Mouse (Mus musculus): ENCODE results near the gene Slit3.

The Slit3 gene

DNA sequence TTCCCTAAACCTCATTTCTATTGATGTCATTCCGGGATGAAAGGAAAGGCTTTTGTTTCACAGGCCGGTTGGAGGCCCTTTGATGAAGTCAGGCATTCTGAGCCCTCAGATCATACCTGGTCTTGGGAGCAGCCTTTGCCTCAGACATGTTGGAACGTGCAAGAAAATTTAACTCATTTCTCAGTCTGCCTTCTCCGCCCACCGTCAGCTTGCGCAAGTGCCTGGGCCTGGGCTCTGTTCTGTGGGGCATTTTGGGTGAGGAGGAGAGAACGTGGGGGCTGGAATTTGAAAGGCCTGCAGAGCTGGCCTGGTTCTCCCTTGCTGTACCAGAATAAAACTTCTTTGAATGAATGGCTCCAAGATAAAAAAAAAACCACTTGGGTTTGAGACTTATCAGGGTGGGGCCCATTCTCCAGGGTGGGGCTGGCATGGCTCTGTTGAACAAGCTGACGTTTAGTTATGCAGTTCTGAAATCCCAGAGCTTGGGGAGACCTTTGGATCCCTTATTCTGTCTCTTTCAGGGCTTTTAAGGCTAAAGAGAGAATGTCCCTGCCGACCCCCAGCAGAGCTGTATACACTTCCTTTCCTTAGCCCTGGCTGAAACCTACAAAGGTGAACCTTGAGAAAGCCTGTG is 294.9 kb downstream of the Slit3 start:
- DNase-seq: no peak

DNA sequence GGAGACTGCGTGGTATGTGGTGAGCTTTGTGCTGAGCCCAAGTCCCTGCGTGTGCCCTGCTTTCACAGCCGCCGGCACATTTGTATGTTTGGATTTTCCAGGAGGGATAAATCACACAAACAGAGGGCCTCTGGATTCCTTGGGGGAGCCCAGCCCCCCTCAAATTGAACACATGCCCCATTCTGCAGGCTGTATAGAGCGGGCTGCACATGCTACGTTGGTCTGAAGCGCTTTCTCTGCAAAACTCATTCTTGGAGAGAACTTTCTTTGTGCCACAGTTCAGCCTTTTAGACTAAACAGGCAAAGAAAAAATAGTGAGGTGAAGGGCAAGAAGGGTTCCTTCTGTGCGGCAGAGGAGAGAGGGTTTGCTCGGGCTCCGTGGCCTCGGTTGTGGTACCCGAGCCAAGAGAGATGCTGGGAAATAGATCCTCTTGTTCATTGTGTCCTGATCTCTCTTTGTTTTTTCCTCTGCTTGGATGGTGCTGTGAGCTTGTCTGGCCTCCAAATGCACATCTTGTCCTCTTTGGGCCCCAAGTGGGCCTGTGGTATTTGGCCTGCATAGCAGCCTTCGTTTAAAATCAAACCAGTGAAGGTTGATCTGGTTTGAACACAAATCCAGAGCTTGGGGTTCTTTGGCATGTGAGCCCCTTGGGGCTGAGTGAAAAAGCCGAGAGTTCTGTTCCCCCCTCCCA is 295.5 kb downstream of the Slit3 start:
- peak; percentile 94 for DNase-seq

GRCm38 (mm10) chr11:35417911-35418552 is 297.0 kb downstream of the Slit3 start:
- no peak for DNase-seq

- DNase-seq: no peak
Observed at GRCm38 (mm10) chr11:35419013-35419412, 298.0 kb downstream of the Slit3 start.

DNA sequence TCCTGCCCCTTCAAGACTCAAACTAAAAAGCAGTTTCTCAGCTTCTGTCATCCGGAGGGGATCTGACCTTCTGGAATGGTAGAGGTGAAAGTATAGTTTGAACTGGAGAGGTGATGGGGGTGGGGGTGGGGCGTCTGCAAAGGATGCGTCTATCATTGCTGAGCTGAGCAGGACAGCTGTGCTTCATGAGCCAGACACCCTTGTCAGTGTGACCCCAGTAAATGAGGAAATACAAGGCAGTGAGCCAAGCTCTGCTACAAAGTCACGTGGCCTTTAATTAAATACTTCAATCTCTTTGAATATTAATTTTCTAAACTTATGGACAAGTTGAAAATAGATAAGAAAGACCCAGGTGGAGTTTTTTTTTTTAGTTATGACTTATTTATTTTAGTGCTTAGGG is 300.7 kb downstream of the Slit3 start:
- no peak for DNase-seq

DNA sequence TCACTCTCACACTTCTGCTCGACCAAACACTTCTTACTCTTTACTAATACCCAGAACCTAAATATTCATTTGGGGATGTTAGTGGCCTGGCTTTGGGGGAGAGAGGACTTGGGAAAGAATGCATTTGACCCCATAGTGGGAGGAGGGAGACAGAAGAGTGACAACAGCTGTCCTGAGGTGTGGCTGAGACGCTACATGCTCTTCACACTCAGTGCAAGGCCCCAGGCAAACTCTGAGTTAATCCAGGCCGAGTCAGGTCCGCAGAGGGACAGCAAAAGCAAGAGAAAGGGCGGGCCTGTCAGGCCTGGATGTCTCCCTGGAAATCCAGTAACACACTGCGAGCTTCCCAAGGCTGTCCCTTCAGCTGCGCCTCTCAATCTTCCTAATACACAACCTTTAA is 307.0 kb downstream of the Slit3 start:
- DNase-seq: no peak

- DNase-seq: no peak
Observed at GRCm38 (mm10) chr11:35431130-35431529, 310.1 kb downstream of the Slit3 start.

- peak; percentile 52 for DNase-seq
Observed at GRCm38 (mm10) chr11:35437510-35437909, 316.5 kb downstream of the Slit3 start.

GRCm38 (mm10) chr11:35440186-35440585 is 319.2 kb downstream of the Slit3 start:
- peak; percentile 53 for DNase-seq

DNA sequence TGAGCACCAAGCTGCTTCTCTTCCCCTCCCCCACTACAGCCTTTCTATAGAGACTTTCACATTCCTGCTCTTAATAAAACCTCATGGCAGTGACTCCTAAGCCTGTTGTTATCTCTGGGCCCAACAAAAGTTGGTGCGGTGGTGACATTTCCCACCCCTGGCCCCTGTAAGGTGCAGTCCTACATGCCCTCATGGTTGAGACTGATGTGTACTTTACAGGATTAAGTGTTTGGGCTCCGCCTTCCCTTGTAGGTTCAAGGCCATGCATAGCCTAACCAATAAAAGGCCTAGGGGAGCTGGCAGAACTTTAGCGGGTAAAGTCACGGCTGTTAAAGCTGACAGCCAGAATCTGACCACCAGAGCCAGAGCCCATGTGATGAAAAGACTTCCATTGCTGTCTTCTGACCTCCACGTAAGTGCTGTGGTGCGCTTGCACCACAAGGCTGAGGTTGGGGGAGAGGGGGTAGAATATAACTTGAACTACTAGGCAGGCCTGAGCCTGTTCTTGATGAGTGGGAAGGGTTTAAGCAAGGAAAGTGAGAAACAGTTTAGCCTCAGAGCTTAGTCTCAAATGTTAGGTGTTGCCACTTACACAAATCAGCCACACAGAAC is 323.6 kb downstream of the Slit3 start:
- no peak for DNase-seq

- no peak for DNase-seq
Observed at GRCm38 (mm10) chr11:35447951-35448350, 326.9 kb downstream of the Slit3 start.

DNA sequence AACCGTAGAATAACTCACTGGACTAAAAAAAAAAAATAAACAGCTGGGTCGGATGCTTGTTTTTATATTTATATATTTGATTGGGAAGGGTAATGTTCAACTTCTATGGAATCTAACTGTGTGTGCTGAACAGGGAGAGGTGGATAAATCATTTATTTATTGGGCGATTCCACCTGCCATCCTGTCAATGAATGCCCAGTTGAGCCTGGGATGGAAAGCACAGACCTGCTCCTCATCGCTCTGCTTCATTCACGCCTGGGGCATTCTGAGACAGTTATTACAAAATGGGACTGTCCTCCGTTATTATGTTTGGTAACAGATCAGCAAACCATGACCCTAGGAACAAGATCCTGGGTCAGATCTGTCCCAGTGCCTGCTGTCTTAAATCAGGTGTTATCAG is 328.2 kb downstream of the Slit3 start:
- DNase-seq: no peak

- peak; percentile 95 for DNase-seq
Observed at GRCm38 (mm10) chr11:35451636-35452035, 330.6 kb downstream of the Slit3 start.

DNA sequence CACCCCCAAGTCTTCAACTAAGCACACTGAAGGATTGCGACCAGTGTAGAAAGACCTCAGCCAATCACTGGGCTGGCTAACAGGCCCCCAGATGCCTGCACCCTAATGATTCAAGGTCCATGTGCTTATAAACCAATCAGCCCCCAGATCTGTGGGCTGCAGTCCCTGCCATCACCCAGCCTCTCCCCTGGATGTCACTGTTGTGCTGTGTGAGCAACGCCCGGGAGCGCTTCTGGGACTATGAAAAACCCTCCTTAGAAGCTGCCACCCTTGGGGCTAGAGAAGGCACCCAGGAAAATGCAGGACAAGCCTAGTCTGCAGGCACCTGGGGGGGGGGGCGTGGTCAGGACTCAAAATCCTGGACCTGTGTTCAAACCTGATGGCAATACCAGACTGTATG is 331.4 kb downstream of the Slit3 start:
- DNase-seq: no peak

- DNase-seq: no peak
Observed at GRCm38 (mm10) chr11:35454191-35454725, 333.2 kb downstream of the Slit3 start.

- DNase-seq: no peak
Observed at GRCm38 (mm10) chr11:35454781-35455180, 333.8 kb downstream of the Slit3 start.

DNA sequence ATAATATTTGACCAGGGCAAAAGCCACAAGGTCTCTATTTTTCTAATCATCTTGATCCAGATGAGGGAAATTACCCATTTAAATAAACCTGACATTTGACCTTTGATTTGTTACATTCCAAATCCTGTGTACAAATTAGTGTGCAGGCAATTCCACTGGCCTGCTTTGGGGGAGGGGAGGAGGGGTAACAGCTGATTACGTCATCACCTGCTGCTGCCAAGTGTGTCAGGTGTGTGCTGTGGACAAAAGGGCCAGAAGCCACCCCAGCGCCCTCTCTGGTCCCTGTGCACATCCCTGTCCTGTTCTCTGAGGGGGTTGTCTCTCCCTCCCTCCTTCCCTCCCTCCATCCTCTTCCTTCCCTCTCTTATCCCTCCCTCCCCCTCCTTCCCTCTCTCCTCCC is 337.0 kb downstream of the Slit3 start:
- DNase-seq: no peak

DNA sequence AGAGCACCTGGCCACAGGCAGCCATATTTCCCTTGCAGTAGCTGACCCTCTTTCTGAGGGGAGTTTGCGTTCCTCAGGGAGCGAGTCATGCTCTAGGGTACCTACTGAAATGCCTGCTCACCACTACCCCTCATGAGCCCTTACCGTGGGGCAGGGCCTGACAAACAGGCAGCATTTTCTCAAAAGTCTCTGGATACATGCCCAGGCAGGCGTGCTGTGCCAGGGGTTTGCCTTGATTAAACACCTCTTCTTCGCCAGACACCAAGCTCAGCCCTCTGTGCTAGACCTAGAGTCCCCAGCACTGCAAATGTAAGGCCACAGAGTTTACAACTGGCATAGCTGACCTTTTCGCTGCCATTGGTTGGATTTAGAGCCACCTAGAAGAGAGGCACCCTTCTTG is 345.7 kb downstream of the Slit3 start:
- no peak for DNase-seq

DNA sequence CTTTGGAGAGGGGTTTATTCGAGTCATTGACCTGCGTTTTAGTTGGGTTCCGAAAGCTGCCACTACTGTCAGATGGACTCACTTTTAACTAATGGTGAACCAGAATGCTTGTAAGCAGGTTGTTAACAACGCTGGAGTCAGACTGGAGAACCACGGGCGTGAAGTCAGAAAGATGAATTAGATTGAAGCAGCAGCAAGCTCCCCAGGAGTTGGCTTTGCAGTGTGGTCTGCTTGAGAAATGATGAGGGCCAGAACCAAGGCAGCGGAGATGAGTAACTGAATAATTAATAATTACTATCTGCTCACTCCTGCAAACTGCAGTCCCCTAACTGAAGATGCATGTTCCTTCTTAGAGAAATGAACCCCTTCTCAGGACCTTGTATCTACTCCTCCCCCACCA is 347.8 kb downstream of the Slit3 start:
- DNase-seq: no peak

GRCm38 (mm10) chr11:35469940-35470339 is 348.9 kb downstream of the Slit3 start:
- no peak for DNase-seq

GRCm38 (mm10) chr11:35470853-35471252 is 349.8 kb downstream of the Slit3 start:
- DNase-seq: no peak

- no peak for DNase-seq
Observed at GRCm38 (mm10) chr11:35472842-35473616, 352.0 kb downstream of the Slit3 start.

- no peak for DNase-seq
Observed at GRCm38 (mm10) chr11:35473617-35473996, 352.6 kb downstream of the Slit3 start.
